Mouse (Mus musculus) liver, embryonic 12.5 days (tissue): ENCODE results near the gene Ugp2. TPM values are rescaled to one million over a fixed set of nuclear protein-coding genes. Genes with fewer than 3 reads are reported as not detected.
A peak's percentile ranks its signal among the peaks of the same experiment; 100 is the strongest.

Experiments
- ATAC-seq: fragments of 200-750 bp; cut with Nextera tagmentation; 2 replicates; pipeline ENCODE4 v1.8.0; 2017; ENCODE audit warnings: moderate number of reproducible peaks, mild to moderate bottlenecking, moderate library complexity
- H3K27ac ChIP-seq: fragments of 300-500 bp; sonication (generic); 2 replicates; pipeline ENCODE4 v1.5.1; 2016; ENCODE audit warnings: mild to moderate bottlenecking
- H3K27me3 ChIP-seq: fragments of 300-500 bp; sonication (generic); replicated peaks from 2 replicates; pipeline ENCODE4 v1.6.1; 2016; ENCODE audit warnings: mild to moderate bottlenecking, moderate library complexity
- H3K36me3 ChIP-seq: fragments of 300-500 bp; sonication (generic); 2 replicates; pipeline ENCODE4 v1.6.1; 2016; ENCODE audit warnings: mild to moderate bottlenecking, moderate library complexity
- H3K4me1 ChIP-seq: fragments of 300-500 bp; sonication (generic); 2 replicates; pipeline ENCODE4 v1.6.1; 2016
- H3K4me2 ChIP-seq: fragments of 300-500 bp; sonication (generic); 2 replicates; pipeline ENCODE4 v1.6.1; 2016; ENCODE audit warnings: mild to moderate bottlenecking, moderate library complexity
- H3K4me3 ChIP-seq: fragments of 300-500 bp; sonication (generic); 2 replicates; pipeline ENCODE4 v1.5.1; 2016; ENCODE audit warnings: mild to moderate bottlenecking, moderate library complexity
- H3K9ac ChIP-seq: fragments of 300-500 bp; sonication (generic); 2 replicates; pipeline ENCODE4 v1.6.1; 2016; ENCODE audit warnings: mild to moderate bottlenecking, moderate library complexity
- H3K9me3 ChIP-seq: fragments of 300-500 bp; sonication (generic); replicated peaks from 2 replicates; pipeline ENCODE4 v1.6.1; 2016; ENCODE audit warnings: mild to moderate bottlenecking, moderate library complexity
- WGBS: fragments of 180-500 bp; shearing (Covaris S2); methylation state at CpG from one replicate; pipeline ENCODE4 v1.1.7; 2016; ENCODE audit not compliant: insufficient replicate concordance; 5-methylcytosine and 5-hydroxymethylcytosine counted together
- polyA plus RNA-seq: library from polyadenylated mRNA; unstranded; fragments of >200 nt; fragmentation: Nextera tagmentation; extraction: Ambion mirVana; gene quantifications from 2 replicates; pipeline ENCODE4 v1.2.1, GENCODE M21; 2016

Ugp2 gene
- 31.8 and 37.9 TPM in 2 replicates for polyA plus RNA-seq

DNA sequence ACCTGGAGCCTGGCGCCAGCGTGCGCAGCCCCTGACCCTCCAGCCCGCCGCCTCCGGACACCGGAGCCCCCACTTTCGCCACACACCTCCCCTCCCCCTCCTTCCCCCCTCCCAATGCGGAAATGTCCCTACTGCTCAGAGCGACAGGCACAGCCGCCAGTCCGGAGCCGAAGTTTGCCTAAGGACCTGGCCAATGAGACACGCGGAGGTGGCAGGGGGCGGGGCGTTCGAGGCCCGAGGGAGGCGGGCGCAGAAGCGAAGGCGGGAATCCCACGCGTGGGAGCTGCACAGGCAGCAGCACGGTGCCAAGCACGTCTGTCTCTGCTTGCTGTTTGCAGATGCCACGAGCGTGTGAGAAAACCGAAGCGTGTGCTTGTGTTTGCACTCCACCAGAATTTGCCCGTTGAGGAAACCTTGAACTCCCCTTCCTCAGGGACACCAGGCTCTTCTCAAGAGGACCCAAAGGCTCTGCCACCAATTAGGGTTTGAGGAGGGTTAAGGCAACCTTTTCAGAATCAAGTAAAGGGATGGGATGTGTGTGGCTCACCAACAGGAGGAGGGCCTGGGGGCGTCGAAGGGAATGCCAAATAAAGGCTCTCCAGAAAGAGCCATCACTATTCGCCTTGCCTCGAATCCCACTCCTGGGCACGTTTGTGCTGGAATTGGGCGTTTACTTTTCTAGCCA is at the start of gene Ugp2:
TSS of gene Ugp2 (minus strand) at position 80 of the 685 bp plus-strand sequence.
- Histone ChIP-seq H3K9ac (peak within 1 kb of the TSS; percentile 86), H3K27me3 (0 out of 2 replicates have a peak, but pooled peaks cover 4% of the 10 kb centered on the region), H3K27ac (peak within 1 kb of the TSS; percentile 84), H3K4me1 (peaks cover 31% of the 10 kb centered on the region), H3K9me3 (no peaks in the 10 kb centered on the region), H3K4me3 (peak within 1 kb of the TSS; percentile 84), H3K4me2 (peak within 1 kb of the TSS; percentile 99), H3K36me3 (no peaks in the 10 kb centered on the region)
- ATAC-seq = peak; percentile 93
- WGBS = 5% methylated on average over 38 of the region's 38 CpGs

DNA sequence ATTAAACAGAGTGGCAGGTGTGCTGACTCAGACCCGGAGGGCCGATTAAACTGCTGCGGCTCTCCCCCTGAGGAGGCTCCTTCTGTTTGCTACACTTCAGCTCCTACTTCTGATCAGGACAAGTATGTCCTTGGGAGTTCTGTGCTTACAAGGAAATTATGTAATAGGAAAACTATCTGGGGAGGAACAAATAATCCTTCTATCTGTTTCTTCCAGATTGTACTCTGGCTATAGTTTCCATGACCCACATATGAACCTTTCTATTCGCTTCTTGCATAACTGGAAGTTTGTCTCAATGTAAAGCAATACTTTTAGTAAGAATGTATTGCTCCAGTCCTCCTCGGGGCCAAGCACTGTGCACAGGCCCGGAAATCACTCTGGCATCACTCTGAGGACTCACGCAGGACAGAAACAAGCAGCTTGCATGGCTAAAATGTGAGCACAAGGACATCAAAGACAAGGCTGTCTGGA is 43.9 kb upstream of the Ugp2 start:
- Histone ChIP-seq H3K9me3 (no peaks in the 10 kb centered on the region), H3K9ac (no peak overlapping the region), H3K4me1 (peaks cover 6% of the 10 kb centered on the region), H3K36me3 (no peaks in the 10 kb centered on the region), H3K4me2 (no peak overlapping the region), H3K27me3 (no peaks in the 10 kb centered on the region), H3K27ac (no peak overlapping the region), H3K4me3 (no peak overlapping the region)
- 58% methylated on average over 7 of the region's 7 CpGs for WGBS
- ATAC-seq = no peak

GRCm38 (mm10) chr11:21406668-21407067 is 35.7 kb upstream of the Ugp2 start:
- Histone ChIP-seq H3K4me2 (no peak overlapping the region), H3K4me3 (no peak overlapping the region), H3K4me1 (no peaks in the 10 kb centered on the region), H3K9me3 (no peaks in the 10 kb centered on the region), H3K27me3 (no peaks in the 10 kb centered on the region), H3K36me3 (no peaks in the 10 kb centered on the region), H3K27ac (no peak overlapping the region), H3K9ac (no peak overlapping the region)
- WGBS = 67% methylated on average over 4 of the region's 4 CpGs
- no peak for ATAC-seq

GRCm38 (mm10) chr11:21406141-21406540 is 35.1 kb upstream of the Ugp2 start:
- no peak overlapping the region for H3K27ac ChIP-seq
- H3K4me1 ChIP-seq = no peaks in the 10 kb centered on the region
- H3K36me3 ChIP-seq = no peaks in the 10 kb centered on the region
- H3K27me3 ChIP-seq = no peaks in the 10 kb centered on the region
- no peaks in the 10 kb centered on the region for H3K9me3 ChIP-seq
- no peak overlapping the region for H3K9ac ChIP-seq
- no peak overlapping the region for H3K4me3 ChIP-seq
- no peak overlapping the region for H3K4me2 ChIP-seq
- no peak for ATAC-seq
- WGBS = 79% methylated on average over 1 of the region's 1 CpGs

- no peaks in the 10 kb centered on the region for H3K4me1 ChIP-seq
- ATAC-seq = no peak
- H3K4me2 ChIP-seq = no peak overlapping the region
- 4% methylated on average over 1 of the region's 1 CpGs for whole genome bisulfite sequencing
- no peaks in the 10 kb centered on the region for H3K27me3 ChIP-seq
- H3K27ac ChIP-seq = no peak overlapping the region
- H3K9ac ChIP-seq = no peak overlapping the region
- no peaks in the 10 kb centered on the region for H3K9me3 ChIP-seq
- H3K4me3 ChIP-seq = no peak overlapping the region
- no peaks in the 10 kb centered on the region for H3K36me3 ChIP-seq
Observed at GRCm38 (mm10) chr11:21403877-21404276, 32.9 kb upstream of the Ugp2 start.

DNA sequence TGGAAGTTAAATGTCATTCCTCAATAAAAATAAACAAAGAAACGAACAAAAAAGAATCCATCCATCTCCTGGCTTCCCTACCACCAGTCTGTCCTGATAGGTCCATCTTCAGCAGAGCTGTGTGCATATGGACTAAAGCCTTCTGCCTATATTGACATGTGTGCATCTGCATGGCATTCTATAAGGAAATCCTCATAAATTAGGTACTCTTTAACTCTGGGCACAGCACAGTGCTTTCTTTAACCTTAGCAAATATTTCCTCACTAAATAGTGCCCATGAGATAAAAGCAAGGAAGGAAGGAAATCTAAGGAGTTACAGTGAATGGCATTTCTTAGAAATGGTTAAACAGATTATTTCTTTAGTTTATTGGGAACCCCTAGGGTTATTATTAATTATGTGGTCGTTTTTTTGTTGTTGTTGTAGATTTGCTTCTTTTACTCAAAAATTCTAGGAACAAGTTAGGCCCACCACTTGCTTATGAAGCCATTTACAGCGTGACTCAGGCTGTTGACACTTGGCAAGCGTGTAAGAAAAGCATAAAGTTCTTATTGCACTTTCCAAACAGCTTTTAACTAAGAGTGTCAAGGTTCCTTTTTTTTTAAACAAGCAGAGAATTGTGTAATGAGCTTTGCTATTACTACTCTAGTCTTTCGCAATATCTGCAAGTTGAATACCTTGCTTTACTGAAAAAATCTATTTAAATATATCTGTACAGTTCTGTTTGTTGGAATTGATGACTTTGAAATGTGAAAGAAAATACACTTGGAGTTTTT is 31.7 kb upstream of the Ugp2 start:
- Histone ChIP-seq H3K9me3 (no peaks in the 10 kb centered on the region), H3K4me2 (no peak overlapping the region), H3K4me3 (no peak overlapping the region), H3K27me3 (no peaks in the 10 kb centered on the region), H3K9ac (no peak overlapping the region), H3K27ac (no peak overlapping the region), H3K36me3 (no peaks in the 10 kb centered on the region), H3K4me1 (no peaks in the 10 kb centered on the region)
- no peak for ATAC-seq
- WGBS = 54% methylated on average over 5 of the region's 5 CpGs

DNA sequence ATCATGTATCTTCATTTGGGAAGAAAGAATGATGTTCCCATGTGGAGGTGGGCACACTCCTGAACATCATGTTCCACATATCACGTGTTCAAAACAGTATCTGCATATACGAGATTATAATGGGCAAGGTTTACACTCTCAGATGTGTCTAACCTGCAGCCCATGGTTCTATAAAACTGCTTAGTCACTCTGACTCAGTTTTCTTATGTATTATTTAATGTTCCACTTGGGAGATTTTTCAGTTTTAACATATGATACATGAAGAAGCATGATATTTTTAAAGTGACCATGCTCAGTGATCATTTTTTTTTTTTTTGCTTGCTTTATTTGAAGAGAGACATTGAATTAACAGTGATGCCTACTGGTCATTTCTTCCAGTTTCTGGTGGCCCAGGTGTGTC is 30.2 kb upstream of the Ugp2 start:
- H3K9me3 ChIP-seq = no peaks in the 10 kb centered on the region
- H3K36me3 ChIP-seq = no peaks in the 10 kb centered on the region
- no peak; the same call in 1 of the 2 replicates for ATAC-seq
- no peaks in the 10 kb centered on the region for H3K4me1 ChIP-seq
- 57% methylated on average over 2 of the region's 2 CpGs for WGBS
- no peak overlapping the region for H3K4me3 ChIP-seq
- no peak overlapping the region for H3K27ac ChIP-seq
- H3K4me2 ChIP-seq = no peak overlapping the region
- no peak overlapping the region for H3K9ac ChIP-seq
- no peaks in the 10 kb centered on the region for H3K27me3 ChIP-seq

- WGBS = 59% methylated on average over 5 of the region's 5 CpGs
- Histone ChIP-seq H3K36me3 (no peaks in the 10 kb centered on the region), H3K27me3 (no peaks in the 10 kb centered on the region), H3K4me2 (no peak overlapping the region), H3K27ac (no peak overlapping the region), H3K9ac (no peak overlapping the region), H3K4me3 (no peak overlapping the region), H3K9me3 (no peaks in the 10 kb centered on the region), H3K4me1 (no peaks in the 10 kb centered on the region)
- ATAC-seq = no peak
Observed at GRCm38 (mm10) chr11:21399186-21399681, 28.2 kb upstream of the Ugp2 start.

DNA sequence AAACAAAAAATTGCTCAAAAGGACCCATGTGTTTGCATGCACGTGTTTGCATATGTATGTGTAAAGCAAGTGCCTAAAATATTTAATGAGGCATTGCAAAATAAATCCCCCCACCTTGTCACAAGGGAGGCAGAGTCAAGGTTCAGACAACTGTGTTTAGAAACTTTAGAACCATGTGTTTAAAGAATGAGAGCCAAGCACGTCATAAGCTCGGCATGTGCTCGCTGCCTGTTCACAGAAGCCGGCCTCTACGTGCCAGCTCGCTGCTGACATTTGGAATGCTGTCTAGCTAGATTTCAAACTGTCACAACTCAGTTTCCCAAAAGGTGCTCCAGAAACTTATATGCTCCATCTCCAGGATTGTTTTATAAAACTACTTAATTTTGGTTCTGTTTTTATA is 27.5 kb upstream of the Ugp2 start:
- H3K9me3 ChIP-seq = no peaks in the 10 kb centered on the region
- H3K4me2 ChIP-seq = no peak overlapping the region
- no peak overlapping the region for H3K4me3 ChIP-seq
- no peaks in the 10 kb centered on the region for H3K27me3 ChIP-seq
- WGBS = 79% methylated on average over 7 of the region's 7 CpGs
- no peak overlapping the region for H3K9ac ChIP-seq
- H3K36me3 ChIP-seq = no peaks in the 10 kb centered on the region
- no peak for ATAC-seq
- H3K4me1 ChIP-seq = no peaks in the 10 kb centered on the region
- H3K27ac ChIP-seq = no peak overlapping the region

GRCm38 (mm10) chr11:21386790-21387189 is 15.8 kb upstream of the Ugp2 start:
- H3K4me1 ChIP-seq = no peaks in the 10 kb centered on the region
- H3K36me3 ChIP-seq = no peaks in the 10 kb centered on the region
- no peaks in the 10 kb centered on the region for H3K27me3 ChIP-seq
- 60% methylated on average over 4 of the region's 4 CpGs for WGBS
- no peak overlapping the region for H3K4me2 ChIP-seq
- no peak for ATAC-seq
- H3K4me3 ChIP-seq = no peak overlapping the region
- no peak overlapping the region for H3K9ac ChIP-seq
- H3K27ac ChIP-seq = no peak overlapping the region
- H3K9me3 ChIP-seq = no peaks in the 10 kb centered on the region

DNA sequence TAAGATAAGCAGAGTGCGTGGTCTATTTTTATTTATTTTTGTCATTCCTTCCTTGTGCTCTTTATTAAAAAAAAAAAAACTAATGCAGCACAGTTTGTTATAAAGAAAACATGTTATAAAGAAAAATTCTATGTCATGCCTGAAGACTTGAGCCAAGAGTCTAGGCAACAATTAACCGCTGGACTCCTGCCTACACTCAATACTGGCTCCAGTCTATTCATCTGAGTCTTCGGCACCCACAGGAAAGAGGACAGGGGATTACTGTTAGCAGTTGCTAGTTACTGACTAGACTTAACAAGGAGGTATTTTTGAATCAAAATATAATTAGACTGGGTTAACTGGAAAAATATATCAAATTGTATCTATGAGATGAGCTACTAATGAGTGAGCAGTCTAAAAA is 3.1 kb upstream of the Ugp2 start:
- Histone ChIP-seq H3K27ac (no peak overlapping the region), H3K9me3 (no peaks in the 10 kb centered on the region), H3K9ac (no peak overlapping the region), H3K4me2 (no peak overlapping the region), H3K4me1 (peaks cover 18% of the 10 kb centered on the region), H3K27me3 (no peaks in the 10 kb centered on the region), H3K36me3 (no peaks in the 10 kb centered on the region), H3K4me3 (no peak overlapping the region)
- no peak for ATAC-seq
- WGBS = 83% methylated on average over 3 of the region's 3 CpGs

DNA sequence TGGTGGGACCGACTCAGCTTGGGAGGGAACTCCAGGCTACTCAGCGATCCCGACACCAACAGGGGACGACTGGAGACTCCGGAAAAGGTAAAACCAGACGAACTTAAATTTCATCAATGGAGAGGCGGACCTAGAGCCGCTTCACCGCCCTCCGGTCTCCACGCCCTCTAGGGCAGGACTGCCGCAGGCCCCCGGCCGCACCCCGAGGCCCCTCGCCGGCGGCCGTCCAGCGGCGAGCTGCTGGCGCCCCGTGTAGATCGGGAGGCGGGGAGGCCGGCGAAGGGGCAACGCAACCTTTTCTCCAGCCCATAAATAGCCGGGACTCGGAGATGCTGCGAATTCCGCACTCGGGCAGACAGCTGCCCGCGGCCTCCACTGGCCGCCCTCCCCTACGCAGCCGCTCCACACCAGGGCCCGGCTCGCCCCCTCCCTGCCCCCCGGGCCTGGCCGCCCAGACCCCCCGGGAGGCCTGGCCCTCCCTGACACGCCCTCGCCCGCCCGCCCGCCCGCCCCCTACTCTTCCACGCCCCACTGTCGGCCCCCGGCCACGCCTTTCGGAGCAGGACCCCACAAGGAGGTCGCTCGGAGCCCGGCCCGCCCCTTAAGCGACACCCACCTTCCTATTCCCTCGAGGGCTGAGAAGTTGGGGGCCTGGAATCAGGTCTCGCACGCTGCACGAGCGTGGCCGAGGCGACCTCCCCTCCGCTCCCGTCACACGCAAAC is 441 bp downstream of the Ugp2 start:
- Histone ChIP-seq H3K9ac (peak overlapping the region; percentile 86), H3K4me2 (peak overlapping the region; percentile 99), H3K4me3 (peak overlapping the region; percentile 84), H3K27me3 (0 out of 2 replicates have a peak, but pooled peaks cover 4% of the 10 kb centered on the region), H3K4me1 (peaks cover 31% of the 10 kb centered on the region), H3K36me3 (no peaks in the 10 kb centered on the region), H3K27ac (peak overlapping the region; percentile 84), H3K9me3 (no peaks in the 10 kb centered on the region)
- peak; percentile 83 for ATAC-seq
- WGBS = under 1% methylated on average over 68 of the region's 69 CpGs
